Mouse (Mus musculus) hindbrain, embryonic 12.5 days (tissue): Measurements from ENCODE around the gene Tmem255b. TPM values are rescaled to one million over a fixed set of nuclear protein-coding genes. Genes with fewer than 3 reads are reported as not detected.

Experiments used
- ATAC-seq: fragments of 200-750 bp; cut with Nextera tagmentation; 2 replicates; pipeline ENCODE4 v1.8.0; 2017; ENCODE audit warnings: moderate TSS enrichment; ENCODE audit not compliant: low FRiP score
- H3K27ac ChIP-seq: fragments of 300-500 bp; sonication (generic); 2 replicates; pipeline ENCODE4 v1.5.1; 2016; ENCODE audit warnings: mild to moderate bottlenecking
- H3K27me3 ChIP-seq: fragments of 300-500 bp; sonication (generic); 2 replicates; pipeline ENCODE4 v1.6.1; 2016; ENCODE audit warnings: mild to moderate bottlenecking
- H3K36me3 ChIP-seq: fragments of 300-500 bp; sonication (generic); 2 replicates; pipeline ENCODE4 v1.6.1; 2016; ENCODE audit warnings: mild to moderate bottlenecking
- H3K4me1 ChIP-seq: fragments of 300-500 bp; sonication (generic); 2 replicates; pipeline ENCODE4 v1.6.1; 2016
- H3K4me2 ChIP-seq: fragments of 300-500 bp; sonication (generic); replicated peaks from 2 replicates; pipeline ENCODE4 v1.6.1; 2016; ENCODE audit warnings: mild to moderate bottlenecking
- H3K4me3 ChIP-seq: fragments of 300-500 bp; sonication (generic); 2 replicates; pipeline ENCODE4 v1.5.1; 2016; ENCODE audit warnings: mild to moderate bottlenecking
- H3K9ac ChIP-seq: fragments of 300-500 bp; sonication (generic); 2 replicates; pipeline ENCODE4 v1.6.1; 2016; ENCODE audit warnings: mild to moderate bottlenecking, moderate library complexity
- H3K9me3 ChIP-seq: fragments of 300-500 bp; sonication (generic); replicated peaks from 2 replicates; pipeline ENCODE4 v1.6.1; 2016; ENCODE audit warnings: mild to moderate bottlenecking
- WGBS: fragments of 180-500 bp; shearing (Covaris S2); methylation state at CpG from one replicate; pipeline ENCODE4 v1.1.7; 2016; 5-methylcytosine and 5-hydroxymethylcytosine counted together
- polyA plus RNA-seq: library from polyadenylated mRNA; unstranded; fragments of >200 nt; fragmentation: Nextera tagmentation; extraction: Ambion mirVana; gene quantifications from 2 replicates; pipeline ENCODE4 v1.2.1, GENCODE M21; 2016

Gene Tmem255b
- polyA plus RNA-seq, 1 experiment from 2014 or later = 0.52 TPM

DNA sequence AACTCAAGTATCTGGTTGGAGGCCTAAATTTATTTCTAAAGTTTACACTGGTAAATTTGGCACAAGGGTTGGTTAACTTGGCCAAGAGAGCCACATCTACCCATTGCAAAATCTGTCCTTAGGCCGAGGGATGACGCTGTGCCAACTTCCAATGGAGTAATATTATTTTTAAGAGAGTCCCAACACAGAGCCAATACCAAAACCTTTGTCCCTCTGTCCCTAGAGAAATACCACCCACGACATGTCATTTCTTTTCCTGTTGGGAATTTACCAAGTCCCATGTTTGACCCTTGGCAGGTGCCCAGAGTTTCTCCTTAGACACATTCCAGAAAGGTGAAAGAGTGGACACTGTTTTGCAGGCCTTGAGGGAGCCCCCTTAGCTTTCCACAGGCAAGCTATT lies 46.6 kb downstream of the Tmem255b start:
- WGBS = 99% methylated on average over 3 of the region's 3 CpGs
- no peak for ATAC-seq

DNA sequence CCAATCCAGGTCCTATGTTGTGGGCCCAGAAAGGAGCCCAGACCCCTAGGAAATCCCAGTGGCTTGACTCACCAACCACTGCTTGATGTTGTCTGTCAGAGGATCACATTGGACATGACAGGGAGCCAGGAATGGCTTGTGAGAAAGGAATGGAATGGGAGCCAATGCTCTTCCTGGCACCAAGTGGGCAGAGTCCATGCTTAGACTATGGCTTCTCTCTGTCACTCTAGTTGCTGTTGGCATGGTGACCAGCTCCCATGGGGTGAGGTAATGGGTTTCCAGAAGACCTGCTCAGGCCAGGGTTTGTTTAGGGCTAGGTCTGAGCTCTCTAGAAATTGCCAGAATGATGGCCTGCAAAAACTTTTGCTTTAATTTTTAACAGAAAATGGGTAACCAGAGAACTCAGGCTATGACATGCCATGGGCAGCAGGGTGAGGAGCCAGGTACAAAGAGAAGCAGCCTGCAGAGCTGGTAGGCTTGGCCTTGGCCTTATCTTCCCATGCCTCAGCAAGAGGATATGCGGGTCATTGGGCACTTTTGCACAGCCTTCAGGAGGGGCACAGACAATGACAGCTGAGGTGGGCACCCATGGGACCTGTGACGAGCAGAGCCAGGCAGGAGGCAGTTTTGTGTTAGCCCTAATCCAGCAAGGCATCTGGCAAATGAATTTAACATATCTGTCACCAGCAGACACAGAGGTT lies 47.3 kb downstream of the Tmem255b start:
- ATAC-seq = no peak
- WGBS = 61% methylated on average over 2 of the region's 2 CpGs
- no peaks in the 10 kb centered on the region for H3K4me1 ChIP-seq
- H3K27me3 ChIP-seq = no peaks in the 10 kb centered on the region
- H3K36me3 ChIP-seq = no peaks in the 10 kb centered on the region
- H3K9ac ChIP-seq = no peak overlapping the region
- no peak overlapping the region for H3K4me3 ChIP-seq
- H3K9me3 ChIP-seq = no peaks in the 10 kb centered on the region
- no peak overlapping the region for H3K4me2 ChIP-seq
- no peak overlapping the region for H3K27ac ChIP-seq

More for the DNA sequence above, 46.6 kb downstream of the Tmem255b start:
- Histone ChIP-seq H3K4me1 (no peaks in the 10 kb centered on the region), H3K27me3 (no peaks in the 10 kb centered on the region), H3K36me3 (no peaks in the 10 kb centered on the region), H3K27ac (no peak overlapping the region), H3K4me2 (no peak overlapping the region), H3K9me3 (no peaks in the 10 kb centered on the region), H3K4me3 (no peak overlapping the region), H3K9ac (no peak overlapping the region)

DNA sequence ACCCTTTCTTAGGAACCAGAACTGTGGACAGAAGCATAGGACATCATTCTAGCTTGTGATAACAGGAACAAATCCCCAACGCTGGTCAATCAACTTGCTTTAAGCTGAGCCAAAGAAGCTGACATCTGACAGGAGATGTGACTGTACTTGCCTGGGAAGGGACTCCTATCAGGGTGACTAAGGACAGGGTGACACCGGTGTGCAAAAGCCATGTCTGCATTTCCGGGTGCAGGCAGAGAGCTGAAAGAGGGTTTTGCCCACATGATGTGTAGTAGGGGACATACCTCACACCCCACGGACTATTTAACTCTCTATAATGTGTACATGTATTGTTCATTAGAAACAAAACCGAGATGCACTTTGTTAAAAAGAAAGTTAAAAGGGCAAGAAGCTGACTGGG lies 48.2 kb downstream of the Tmem255b start:
- H3K27me3 ChIP-seq = no peaks in the 10 kb centered on the region
- no peak overlapping the region for H3K4me2 ChIP-seq
- H3K4me3 ChIP-seq = no peak overlapping the region
- no peak overlapping the region for H3K9ac ChIP-seq
- no peak overlapping the region for H3K27ac ChIP-seq
- H3K4me1 ChIP-seq = no peaks in the 10 kb centered on the region
- no peak for ATAC-seq
- H3K9me3 ChIP-seq = no peaks in the 10 kb centered on the region
- 88% methylated on average over 5 of the region's 5 CpGs for WGBS
- H3K36me3 ChIP-seq = no peaks in the 10 kb centered on the region

DNA sequence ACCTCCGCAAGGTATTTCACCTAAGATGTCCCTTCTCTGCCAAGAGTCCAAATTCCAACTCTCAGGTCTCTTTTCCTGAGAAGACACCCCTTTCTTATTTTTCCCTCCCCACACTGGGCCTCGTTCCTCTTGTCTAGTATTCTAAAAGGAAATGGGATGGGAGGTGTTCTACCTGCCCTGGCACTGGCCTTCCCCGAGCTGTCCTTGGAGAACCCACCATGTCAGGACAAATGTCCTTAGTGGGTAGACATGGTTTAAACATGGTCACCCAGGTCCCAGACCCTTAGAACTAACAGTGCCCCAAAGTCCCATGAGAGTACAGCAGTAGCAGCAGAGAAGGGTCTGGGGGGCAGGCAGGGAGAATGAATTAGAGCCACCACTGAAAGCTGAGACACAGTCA lies 54.4 kb downstream of the Tmem255b start:
- Histone ChIP-seq H3K9me3 (no peaks in the 10 kb centered on the region), H3K9ac (no peak overlapping the region), H3K4me1 (peaks cover 12% of the 10 kb centered on the region), H3K4me2 (no peak overlapping the region), H3K27me3 (peaks cover 28% of the 10 kb centered on the region), H3K36me3 (no peaks in the 10 kb centered on the region), H3K27ac (no peak overlapping the region), H3K4me3 (no peak overlapping the region)
- WGBS = 89% methylated on average over 3 of the region's 3 CpGs
- no peak for ATAC-seq

DNA sequence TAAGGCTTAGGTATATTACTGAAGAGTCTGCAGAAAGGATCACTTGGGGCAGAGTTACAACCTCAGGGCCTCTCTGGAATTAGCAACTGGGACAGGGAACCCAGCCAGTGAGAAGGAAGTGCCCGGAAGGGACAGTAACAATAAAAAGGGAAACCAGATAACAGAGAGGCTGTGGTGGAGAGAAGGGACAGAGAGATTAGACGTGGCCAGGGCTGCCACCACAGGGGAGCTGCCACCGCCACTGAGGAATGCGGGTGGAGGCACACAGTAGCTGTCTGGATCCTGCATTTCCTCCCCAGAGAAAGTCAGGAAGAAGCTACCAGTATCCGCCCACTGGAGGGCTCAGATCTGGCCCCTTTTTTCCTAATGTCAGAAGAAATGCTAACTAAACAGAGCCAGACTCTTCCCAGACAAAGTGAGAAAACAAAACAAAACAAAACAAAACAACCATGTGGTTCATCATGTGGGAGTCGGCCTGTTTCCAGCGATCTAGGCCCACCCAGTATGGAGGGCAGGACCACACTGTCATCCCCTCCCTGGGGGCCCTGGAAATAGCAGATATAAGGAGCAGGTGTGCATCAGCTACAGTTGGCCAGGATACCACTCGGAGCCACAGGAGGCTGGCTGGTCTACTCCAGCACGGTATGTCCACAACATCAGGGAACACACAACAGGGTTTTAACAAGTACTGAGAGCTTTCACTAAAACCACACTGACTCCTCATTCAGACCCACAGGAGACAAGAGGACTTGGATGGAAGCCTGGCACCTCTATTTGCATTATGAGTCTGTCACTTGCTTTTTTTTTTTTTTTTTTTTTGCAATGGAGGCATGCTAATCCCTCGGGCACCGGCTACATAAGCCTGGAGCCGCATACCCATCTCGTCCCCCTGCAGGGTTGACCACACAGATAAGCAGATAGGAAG lies 55.3 kb downstream of the Tmem255b start:
- 40% methylated on average over 13 of the region's 13 CpGs for WGBS
- Histone ChIP-seq H3K36me3 (no peaks in the 10 kb centered on the region), H3K4me3 (no peak overlapping the region), H3K9ac (0 out of 2 replicates have a peak overlapping the region, but pooled peaks have one; percentile 8), H3K9me3 (no peaks in the 10 kb centered on the region), H3K27me3 (peaks cover 37% of the 10 kb centered on the region), H3K4me1 (peaks cover 16% of the 10 kb centered on the region), H3K27ac (no peak overlapping the region), H3K4me2 (no peak overlapping the region)
- no peak for ATAC-seq

DNA sequence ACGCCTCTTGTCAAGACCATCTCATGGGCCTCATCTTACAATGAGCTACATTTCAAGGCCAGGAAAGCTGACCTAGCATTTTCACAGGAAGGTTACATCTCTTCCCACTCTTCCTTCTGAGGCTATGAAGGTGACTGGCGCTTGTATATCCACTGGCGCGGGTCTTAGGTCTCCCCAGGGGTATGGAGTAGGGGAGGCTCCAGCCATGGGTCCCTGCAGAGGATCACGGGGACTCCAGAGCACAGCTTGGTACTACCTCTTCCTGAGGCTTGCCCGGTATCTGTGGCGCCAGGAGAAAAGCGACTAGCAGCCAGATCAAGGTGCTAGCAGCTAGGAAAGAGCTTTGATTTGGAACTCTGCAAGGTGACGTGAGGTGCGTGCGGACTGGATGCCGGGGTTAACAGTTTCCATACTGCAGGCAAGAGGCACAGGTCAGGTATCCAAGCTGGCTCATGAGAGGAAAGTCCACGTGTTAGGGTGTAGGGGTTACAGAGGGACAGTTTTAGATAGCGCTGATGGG lies 56.6 kb downstream of the Tmem255b start:
- H3K27ac ChIP-seq = no peak overlapping the region
- no peaks in the 10 kb centered on the region for H3K9me3 ChIP-seq
- no peak overlapping the region for H3K4me3 ChIP-seq
- ATAC-seq = no peak
- H3K4me2 ChIP-seq = no peak overlapping the region
- H3K9ac ChIP-seq = no peak overlapping the region
- H3K4me1 ChIP-seq = peaks cover 16% of the 10 kb centered on the region
- WGBS = 87% methylated on average over 14 of the region's 14 CpGs
- no peaks in the 10 kb centered on the region for H3K36me3 ChIP-seq
- H3K27me3 ChIP-seq = peaks cover 43% of the 10 kb centered on the region

DNA sequence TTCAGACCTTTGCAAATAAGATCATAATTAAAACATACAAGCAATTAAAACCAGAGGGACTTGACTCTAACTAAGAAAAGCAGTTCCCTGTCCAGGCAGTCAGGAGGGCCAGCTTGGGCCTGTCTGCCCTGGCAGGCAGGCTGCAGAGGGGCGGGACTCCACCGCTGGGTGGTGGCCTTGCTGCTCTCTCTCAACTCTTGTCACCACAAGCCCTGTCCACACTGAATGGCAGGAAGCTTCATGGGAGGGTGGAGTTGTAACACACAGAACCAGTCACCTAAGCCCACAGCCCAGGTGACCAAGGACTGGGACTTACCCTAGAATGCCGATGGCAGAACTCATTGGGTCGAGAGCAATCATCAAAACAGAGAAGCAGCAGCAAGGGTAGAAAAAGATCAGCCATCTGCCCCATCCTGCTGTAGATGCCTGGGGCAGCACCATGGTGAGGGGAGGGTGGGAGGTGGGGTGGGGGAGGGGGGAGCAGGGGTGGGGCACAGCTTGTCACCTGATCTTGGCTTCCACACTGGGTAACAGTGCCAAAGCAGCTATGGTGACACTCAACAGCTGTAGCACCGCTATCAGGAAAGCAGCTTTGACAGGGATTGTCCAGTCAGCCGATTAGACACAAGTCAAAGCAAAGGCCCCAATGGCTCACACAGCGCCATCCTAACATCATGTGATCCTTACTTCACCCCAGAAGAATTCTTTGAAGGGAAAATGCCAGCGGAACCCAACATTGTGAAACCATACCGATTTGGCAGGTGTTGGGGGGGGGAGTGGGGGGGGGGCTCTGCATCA lies 57.4 kb downstream of the Tmem255b start:
- no peak overlapping the region for H3K4me2 ChIP-seq
- peaks cover 43% of the 10 kb centered on the region for H3K27me3 ChIP-seq
- no peak for ATAC-seq
- H3K4me1 ChIP-seq = peaks cover 16% of the 10 kb centered on the region
- no peak overlapping the region for H3K9ac ChIP-seq
- no peaks in the 10 kb centered on the region for H3K36me3 ChIP-seq
- H3K4me3 ChIP-seq = no peak overlapping the region
- no peaks in the 10 kb centered on the region for H3K9me3 ChIP-seq
- 65% methylated on average over 9 of the region's 9 CpGs for WGBS
- H3K27ac ChIP-seq = no peak overlapping the region

DNA sequence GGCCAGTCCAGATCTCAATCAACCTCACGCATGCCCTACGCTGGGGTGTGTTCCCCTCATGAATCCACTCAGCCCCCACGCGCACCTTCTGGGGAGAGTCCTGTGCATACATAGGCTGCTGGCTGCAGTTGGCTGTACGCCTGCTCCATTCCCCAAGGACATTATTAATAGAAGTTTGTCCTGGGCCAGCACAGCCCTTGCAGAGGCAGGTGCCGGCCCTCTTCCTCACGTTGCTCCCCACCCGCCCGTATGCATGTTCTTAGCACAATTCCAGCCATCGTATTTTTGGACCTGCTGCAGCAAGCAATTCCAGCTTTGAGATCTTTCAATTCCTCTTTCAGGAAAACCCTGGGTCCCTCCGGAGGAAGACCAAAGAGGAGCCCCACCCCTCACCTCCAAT lies 58.0 kb downstream of the Tmem255b start:
- no peak overlapping the region for H3K4me3 ChIP-seq
- no peaks in the 10 kb centered on the region for H3K9me3 ChIP-seq
- peaks cover 43% of the 10 kb centered on the region for H3K27me3 ChIP-seq
- 0 out of 2 replicates have a peak overlapping the region, but pooled peaks have one; percentile 6 for H3K4me2 ChIP-seq
- 57% methylated on average over 11 of the region's 11 CpGs for WGBS
- ATAC-seq = no peak
- no peak overlapping the region for H3K27ac ChIP-seq
- H3K4me1 ChIP-seq = peaks cover 16% of the 10 kb centered on the region
- H3K36me3 ChIP-seq = no peaks in the 10 kb centered on the region
- H3K9ac ChIP-seq = no peak overlapping the region

DNA sequence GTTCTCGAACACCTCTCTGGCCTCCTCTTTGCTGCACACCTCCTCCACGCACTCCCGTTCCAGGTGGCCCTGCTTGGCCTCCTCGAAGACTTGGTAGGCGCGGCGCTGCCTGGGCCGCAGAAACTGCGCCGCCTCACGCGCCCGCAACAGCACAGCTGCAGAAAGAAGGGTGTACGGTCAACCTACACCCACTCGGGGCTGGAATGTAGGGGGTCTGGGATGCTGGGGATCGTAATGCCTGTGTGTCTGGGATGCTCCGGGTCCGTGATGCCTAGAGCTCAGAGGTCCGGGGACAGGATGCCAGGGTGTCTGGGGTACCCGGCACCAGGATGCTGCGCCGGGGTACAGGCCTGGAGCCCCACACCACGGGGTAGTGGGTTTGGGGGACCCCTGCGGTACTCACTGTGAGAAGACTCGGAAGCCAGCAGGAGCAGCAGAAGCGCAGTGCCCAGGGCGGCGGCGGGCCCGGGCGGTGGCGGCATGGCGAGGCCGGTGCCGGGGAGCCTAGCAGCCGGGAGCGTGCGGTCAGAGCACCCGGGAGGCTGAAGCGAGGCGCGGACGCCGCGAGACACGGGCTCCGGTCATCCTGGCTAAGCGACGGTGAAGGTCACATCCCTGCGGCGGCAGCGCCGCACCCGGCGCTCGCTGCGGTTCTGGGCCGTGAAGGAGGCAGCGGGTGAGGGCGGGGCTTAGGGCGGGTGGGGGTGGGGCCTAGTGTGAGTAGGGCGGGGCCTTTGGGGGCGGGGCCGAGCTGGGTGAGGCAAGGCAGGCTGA lies 59.1 kb downstream of the Tmem255b start, which contains the start of gene Gas6:
TSS of gene Gas6 (minus strand) at position 633 of the 774 bp plus-strand sequence.
- Histone ChIP-seq H3K9me3 (no peaks in the 10 kb centered on the region), H3K9ac (peak within 1 kb of the TSS; percentile 63), H3K27me3 (peaks cover 43% of the 10 kb centered on the region), H3K36me3 (no peaks in the 10 kb centered on the region), H3K4me2 (peak within 1 kb of the TSS; percentile 90), H3K4me3 (peak within 1 kb of the TSS; percentile 56), H3K4me1 (peaks cover 16% of the 10 kb centered on the region), H3K27ac (no peak within 1 kb of the TSS)
- peak; percentile 85 for ATAC-seq
- WGBS = 3% methylated on average over 62 of the region's 64 CpGs

DNA sequence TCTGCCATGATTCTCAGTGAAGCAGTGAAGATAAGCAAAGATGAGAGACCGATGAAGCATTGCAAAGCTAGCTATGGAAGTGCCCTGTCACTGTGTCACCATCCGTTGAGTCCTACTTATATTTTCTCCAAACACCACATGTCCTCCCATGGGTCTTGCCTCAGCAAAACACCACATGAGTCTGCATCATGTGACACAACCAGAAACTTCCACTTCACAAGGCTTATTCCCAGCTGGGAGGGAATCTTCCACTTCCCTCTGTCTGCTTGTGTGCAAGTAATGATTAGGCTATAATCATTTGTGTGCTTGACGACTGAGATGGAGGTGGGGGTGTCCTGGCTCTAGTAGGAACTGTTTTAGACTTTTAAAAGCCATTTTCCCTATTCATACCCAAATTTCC lies 66.2 kb downstream of the Tmem255b start:
- H3K9ac ChIP-seq = no peak overlapping the region
- no peak overlapping the region for H3K27ac ChIP-seq
- H3K4me3 ChIP-seq = no peak overlapping the region
- no peak for ATAC-seq
- WGBS = 80% methylated on average over 3 of the region's 3 CpGs
- H3K4me2 ChIP-seq = no peak overlapping the region
- H3K4me1 ChIP-seq = no peaks in the 10 kb centered on the region
- H3K27me3 ChIP-seq = no peaks in the 10 kb centered on the region
- no peaks in the 10 kb centered on the region for H3K9me3 ChIP-seq
- H3K36me3 ChIP-seq = no peaks in the 10 kb centered on the region

DNA sequence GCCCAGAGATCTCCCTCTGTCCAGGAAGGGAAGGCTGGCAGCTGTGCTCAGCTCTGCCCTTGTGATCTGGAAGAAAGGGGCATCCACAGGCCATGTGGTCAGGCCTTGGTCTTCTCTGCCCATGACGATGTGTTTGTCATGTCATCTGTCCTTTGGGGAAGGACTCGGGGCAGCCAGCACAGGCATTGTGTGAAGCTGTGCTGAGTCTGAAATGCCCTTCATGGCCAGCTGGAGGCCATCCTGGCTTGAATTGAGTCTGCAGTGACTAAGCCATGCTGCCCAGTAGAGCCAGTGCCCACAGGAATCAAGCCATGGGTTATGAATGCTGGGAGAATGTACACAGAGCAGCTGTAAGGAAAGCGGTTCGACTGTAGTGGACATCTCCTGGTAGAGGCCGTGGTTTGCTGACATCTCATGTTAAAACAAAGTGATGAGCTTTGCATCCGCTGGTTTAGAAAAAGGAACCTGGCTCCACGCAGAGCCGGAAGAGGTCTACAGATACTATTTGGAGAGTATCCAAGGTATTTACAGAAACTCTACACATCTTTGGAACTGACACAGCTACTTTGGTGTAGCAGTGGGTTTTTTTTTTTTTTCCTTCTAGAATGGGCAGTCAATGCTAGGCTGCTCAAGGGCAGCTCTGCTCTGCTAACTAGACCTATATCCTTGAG lies 69.1 kb downstream of the Tmem255b start:
- Histone ChIP-seq H3K4me1 (no peaks in the 10 kb centered on the region), H3K36me3 (no peaks in the 10 kb centered on the region), H3K9me3 (no peaks in the 10 kb centered on the region), H3K4me2 (no peak overlapping the region), H3K9ac (no peak overlapping the region), H3K27me3 (no peaks in the 10 kb centered on the region), H3K4me3 (no peak overlapping the region), H3K27ac (no peak overlapping the region)
- WGBS = 88% methylated on average over 8 of the region's 8 CpGs
- ATAC-seq = no peak
